Mouse (Mus musculus) bone marrow, adult 2 months (tissue): Measurements from ENCODE around the gene Adm2. TPM values are rescaled to one million over a fixed set of nuclear protein-coding genes. Genes with fewer than 3 reads are reported as not detected.

Experiments
- H3K27ac ChIP-seq: fragments of 200-500 bp; 2 replicates; pipeline ENCODE4 v1.5.1; 2012; ENCODE audit warnings: low read depth, mild to moderate bottlenecking, control low read depth, inconsistent platforms, low read length; ENCODE audit not compliant: control insufficient read depth, poor library complexity, insufficient read depth
- H3K4me1 ChIP-seq: fragments of 200-500 bp; 2 replicates; pipeline ENCODE4 v1.6.1; 2011; ENCODE audit warnings: low read length; ENCODE audit not compliant: control insufficient read depth, insufficient read depth
- H3K4me3 ChIP-seq: fragments of 200-500 bp; replicated peaks from 2 replicates; pipeline ENCODE3; 2011; ENCODE audit warnings: mild to moderate bottlenecking, low read depth, low read length, control low read depth; ENCODE audit not compliant: control insufficient read depth
- CTCF ChIP-seq: fragments of 200-500 bp; IDR thresholded peaks from 2 replicates; pipeline ENCODE4 v1.5.1; 2011; ENCODE audit warnings: low read length, control low read depth; ENCODE audit not compliant: control insufficient read depth, insufficient read depth
- POLR2A ChIP-seq: fragments of 200-500 bp; IDR thresholded peaks from 2 replicates; pipeline ENCODE4 v1.6.1; 2011; ENCODE audit warnings: low read depth, mild to moderate bottlenecking, control low read depth, low read length, borderline replicate concordance; ENCODE audit not compliant: control insufficient read depth
- WGBS: fragments of 180-500 bp; shearing (Covaris S2); methylation state at CpG from one replicate; pipeline ENCODE4 v1.1.7; 2018; 5-methylcytosine and 5-hydroxymethylcytosine counted together
- polyA plus RNA-seq: library from polyadenylated mRNA; stranded (reverse); fragments of >200 nt; gene quantifications from 2 replicates; pipeline ENCODE4 v1.2.4, GENCODE M21; 2011; ENCODE audit warnings: low replicate concordance; ENCODE audit not compliant: missing spikeins, insufficient read depth, insufficient read length

Gene Adm2
- polyA plus RNA-seq, 1 experiment = 2.7 TPM

DNA sequence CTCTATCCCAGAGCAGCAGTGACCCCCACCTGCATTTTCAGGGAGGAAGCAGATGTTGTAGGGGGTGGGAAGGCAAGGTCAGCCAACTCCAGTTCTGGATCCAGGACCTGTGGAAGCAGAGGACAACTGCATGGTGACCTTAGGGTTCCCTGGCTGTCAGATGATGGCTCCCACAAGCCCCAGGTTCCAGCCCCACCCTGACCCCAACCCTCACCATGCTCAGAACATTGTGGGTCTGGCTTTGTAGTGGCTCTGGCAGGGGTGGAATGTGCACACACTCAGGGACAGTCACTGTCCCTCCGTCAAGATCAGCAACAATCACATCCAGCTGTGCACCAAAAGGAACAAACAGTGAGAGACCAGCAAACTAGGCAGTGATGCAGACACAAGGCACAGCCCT lies 16.6 kb upstream of the Adm2 start:
- 82% methylated on average over 1 of the region's 1 CpGs for WGBS

DNA sequence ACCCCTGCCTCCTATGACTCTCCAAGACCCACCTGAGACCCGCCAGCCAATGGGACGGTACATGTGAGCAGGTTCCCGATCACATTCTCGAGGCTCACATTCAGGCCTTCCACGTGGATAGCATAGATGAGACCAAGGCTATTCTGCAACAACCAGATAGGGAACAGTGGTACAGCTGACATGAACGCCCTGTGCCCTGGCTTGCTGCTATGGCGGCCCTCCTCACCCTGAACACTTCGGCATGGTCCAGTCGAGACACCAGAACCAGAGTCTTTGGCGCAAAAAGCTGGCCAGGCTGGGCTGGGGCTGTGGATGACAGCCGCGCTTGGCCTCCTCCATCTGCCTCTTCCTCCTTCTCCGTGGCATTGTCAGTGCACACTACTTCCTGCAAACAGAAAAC lies 15.1 kb upstream of the Adm2 start:
- Histone ChIP-seq H3K4me1 (peaks cover 8% of the 10 kb centered on the region; the same call in 1 of the 2 replicates), H3K4me3 (no peak overlapping the region), H3K27ac (no peak overlapping the region)
- TF ChIP-seq CTCF = no peak
- no peak for TF ChIP-seq POLR2A
- 63% methylated on average over 13 of the region's 13 CpGs for WGBS

More for the DNA sequence above, 16.6 kb upstream of the Adm2 start:
- no peak overlapping the region for H3K4me3 ChIP-seq
- no peak overlapping the region for H3K27ac ChIP-seq
- peaks cover 8% of the 10 kb centered on the region; the same call in 1 of the 2 replicates for H3K4me1 ChIP-seq
- TF ChIP-seq POLR2A (no peak), CTCF (no peak)

- TF ChIP-seq POLR2A = no peak
- no peak for TF ChIP-seq CTCF
- no peak overlapping the region for H3K27ac ChIP-seq
- WGBS = 57% methylated on average over 7 of the region's 7 CpGs
- peaks cover 13% of the 10 kb centered on the region; the same call in 1 of the 2 replicates for H3K4me1 ChIP-seq
- H3K4me3 ChIP-seq = no peak overlapping the region
Observed at GRCm38 (mm10) chr15:89308406-89309139, 13.9 kb upstream of the Adm2 start.

DNA sequence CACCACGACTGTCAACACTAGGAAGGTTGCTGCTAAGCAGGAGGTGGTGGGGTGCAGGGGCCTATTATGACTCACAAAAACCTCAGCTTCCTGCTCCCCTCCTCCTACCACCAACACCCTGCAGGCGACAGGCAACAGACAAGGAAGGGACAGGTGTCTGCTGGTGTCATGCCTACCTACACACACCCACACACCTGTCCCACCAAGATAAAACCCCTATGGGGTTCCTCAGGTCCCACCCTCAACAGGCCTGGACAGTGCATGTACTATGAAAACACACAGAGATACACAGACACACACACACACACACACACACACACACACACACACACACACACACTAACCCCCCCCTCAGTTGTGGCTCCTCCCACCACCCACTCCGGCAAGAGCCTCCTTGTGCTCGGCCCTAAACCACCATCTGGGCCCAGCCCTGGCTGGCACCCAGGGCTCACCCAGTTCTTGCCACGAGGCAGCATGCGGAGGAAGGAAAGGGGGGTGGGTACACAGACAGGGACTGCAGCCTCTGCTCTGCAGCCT lies 12.5 kb upstream of the Adm2 start:
- H3K4me3 ChIP-seq = no peak overlapping the region
- no peak for TF ChIP-seq POLR2A
- no peak for TF ChIP-seq CTCF
- WGBS = 5% methylated on average over 6 of the region's 6 CpGs
- H3K4me1 ChIP-seq = peaks cover 16% of the 10 kb centered on the region
- H3K27ac ChIP-seq = peak overlapping the region; percentile 38

GRCm38 (mm10) chr15:89313359-89313758 lies 9.2 kb upstream of the Adm2 start:
- TF ChIP-seq CTCF = no peak
- no peak for TF ChIP-seq POLR2A
- no peak overlapping the region for H3K27ac ChIP-seq
- WGBS = 73% methylated on average over 4 of the region's 4 CpGs
- peaks cover 16% of the 10 kb centered on the region for H3K4me1 ChIP-seq
- H3K4me3 ChIP-seq = no peak overlapping the region

DNA sequence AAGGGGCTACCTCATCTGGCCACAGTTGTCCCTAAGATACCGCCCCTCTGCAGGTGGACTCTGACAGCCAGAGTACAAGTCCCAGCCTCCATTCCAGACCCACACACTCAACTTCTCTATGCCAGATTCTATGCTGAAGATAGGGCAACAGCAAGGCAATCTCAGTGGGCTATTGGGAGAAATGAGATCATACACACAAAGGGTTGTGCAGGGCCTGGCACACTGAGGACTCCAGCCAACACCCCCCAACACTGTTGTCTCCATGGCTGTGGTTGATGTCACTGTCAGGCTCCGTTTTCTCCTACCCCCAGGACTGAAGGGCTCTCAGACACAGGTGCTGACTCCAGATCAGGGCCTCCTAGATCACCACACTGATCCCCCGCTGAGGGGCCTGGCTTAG lies 8.4 kb upstream of the Adm2 start:
- Histone ChIP-seq H3K27ac (no peak overlapping the region), H3K4me3 (peak overlapping the region; percentile 91), H3K4me1 (peaks cover 16% of the 10 kb centered on the region)
- TF ChIP-seq CTCF = no peak
- TF ChIP-seq POLR2A = no peak
- WGBS = 26% methylated on average over 3 of the region's 3 CpGs

DNA sequence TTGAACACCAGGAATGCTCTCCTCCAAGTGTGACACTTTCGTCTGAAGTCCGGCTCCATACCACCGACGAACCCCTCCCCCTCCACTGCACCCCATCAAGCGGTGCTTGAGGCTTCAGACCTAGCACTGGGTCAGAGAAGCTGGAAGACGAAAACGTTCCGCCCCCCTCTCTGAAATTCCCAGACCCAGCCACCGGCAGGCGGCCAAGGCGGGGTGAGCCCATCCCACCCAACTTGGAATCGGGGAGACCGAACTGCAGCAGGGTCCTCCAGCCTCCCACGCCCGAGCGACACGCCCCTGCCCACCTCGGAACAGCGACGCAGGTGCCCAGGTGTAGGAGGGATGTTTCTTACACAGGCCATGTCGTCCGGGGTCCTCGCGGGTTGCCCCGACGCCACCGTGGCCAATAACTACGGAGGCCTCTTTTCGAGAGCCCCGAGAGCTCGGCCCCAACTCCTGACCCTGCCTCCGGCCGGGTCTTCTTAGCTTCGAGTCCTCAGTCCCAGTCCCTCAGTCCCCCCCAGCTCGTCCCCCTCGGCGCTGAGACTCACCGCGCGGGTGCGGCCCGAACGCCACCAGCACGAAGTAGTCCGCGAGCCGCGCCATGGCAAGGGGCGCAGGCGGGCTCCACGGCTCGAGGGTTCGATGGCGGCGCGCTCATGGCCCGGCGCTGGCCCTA lies 7.9 kb upstream of the Adm2 start:
- WGBS = under 1% methylated on average over 58 of the region's 58 CpGs
- Histone ChIP-seq H3K4me1 (peaks cover 13% of the 10 kb centered on the region), H3K27ac (peak overlapping the region; percentile 54; the same call in 1 of the 2 replicates), H3K4me3 (peak overlapping the region; percentile 91)
- TF ChIP-seq POLR2A = no peak
- TF ChIP-seq CTCF = no peak

DNA sequence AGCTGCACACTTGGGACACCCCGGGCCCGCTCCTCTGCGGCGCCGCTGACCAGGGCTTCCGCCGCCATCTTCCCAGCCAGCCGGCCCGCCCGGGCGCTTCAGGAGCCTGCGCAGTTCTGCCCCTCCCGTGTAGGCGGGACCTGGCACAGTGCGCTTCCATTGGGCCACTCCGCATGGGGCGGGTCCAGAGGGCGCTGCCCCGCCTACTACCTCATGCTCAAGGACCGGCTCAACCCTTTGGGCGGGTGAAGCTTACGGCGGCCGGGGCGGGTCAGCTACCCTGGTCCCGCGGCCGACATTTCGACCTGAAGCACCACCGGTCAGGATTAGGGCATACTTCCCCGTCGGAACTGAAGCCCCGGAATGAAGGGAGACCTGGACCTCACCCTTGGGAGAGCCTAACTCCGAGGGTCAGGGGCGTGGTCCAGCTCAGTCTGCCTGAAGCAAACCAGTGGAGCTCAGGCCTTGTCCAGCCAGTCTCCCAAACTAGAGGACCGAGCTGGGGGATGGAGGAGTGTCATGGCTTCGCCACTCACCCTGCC lies 7.3 kb upstream of the Adm2 start, which contains the start of gene Sbf1:
Gene Sbf1, minus strand, starts transcription at position 122 of the 542 bp plus-strand sequence.
- Histone ChIP-seq H3K4me3 (peak within 1 kb of the TSS; percentile 91), H3K4me1 (peaks cover 9% of the 10 kb centered on the region), H3K27ac (peak within 1 kb of the TSS; percentile 54; the same call in 1 of the 2 replicates)
- TF ChIP-seq CTCF (no peak), POLR2A (peak; percentile 72; the same call in 1 of the 2 replicates)
- under 1% methylated on average over 37 of the region's 37 CpGs for WGBS
